9 mouse cellular contexts compared by ENCODE assay signal in genomic region chr3:30514901-30515794, GRCm38 (mm10). TPM values are rescaled to one million over a fixed set of nuclear protein-coding genes. Genes with fewer than 3 reads are reported as not detected.
DNase-seq lines count a peak whose midpoint lies in the region; ATAC-seq and TF ChIP-seq lines count a peak whose summit lies in the region.
"Had no signal": no experiment of that assay in that cellular context is flagged by ENCODE, and none has a peak within 500 bp of the region (broad histone marks: within the 10 kb centered on the region; RNA-seq: fewer than 3 reads in every experiment).

No protein-coding gene starts in this region.

- H3K36me3 ChIP-seq in hindbrain, postnatal 0 days (ENCODE audit: insufficient read depth, low read length), result no peaks in the 10 kb centered on the region
- no peaks in the 10 kb centered on the region for H3K36me3 ChIP-seq in liver, embryonic 12.5 days
- no peaks in the 10 kb centered on the region for H3K36me3 ChIP-seq in midbrain, postnatal 0 days (ENCODE audit: insufficient read depth, low read length)

- H3K27me3 ChIP-seq in hindbrain, postnatal 0 days (ENCODE audit: insufficient read depth, low read length), result peaks cover 54% of the 10 kb centered on the region
- peaks cover 88% of the 10 kb centered on the region for H3K27me3 ChIP-seq in liver, embryonic 12.5 days (replicated peaks)
- peaks cover 32% of the 10 kb centered on the region for H3K27me3 ChIP-seq in midbrain, postnatal 0 days (ENCODE audit: insufficient read depth, low read length)

- 0 out of 2 replicates have a peak, but pooled peaks have one; percentile 33 for ATAC-seq in cerebellum, adult (ENCODE audit: insufficient number of reproducible peaks, low FRiP score, low TSS enrichment)
- ATAC-seq in hindbrain, postnatal 0 days, result peak; percentile 70
- peak; percentile 63 for ATAC-seq in liver, embryonic 12.5 days
- peak; percentile 64 for ATAC-seq in midbrain, postnatal 0 days (ENCODE audit: low FRiP score)

- H3K4me2 ChIP-seq in hindbrain, postnatal 0 days (ENCODE audit: low read depth, low read length), result peak overlapping the region; percentile 54
- peak overlapping the region; percentile 57 for H3K4me2 ChIP-seq in liver, embryonic 12.5 days
- peak overlapping the region; percentile 47 for H3K4me2 ChIP-seq in midbrain, postnatal 0 days (ENCODE audit: low read depth, low read length, poor library complexity, severe bottlenecking)

- no peak overlapping the region for H3K9ac ChIP-seq in hindbrain, postnatal 0 days (replicated peaks; ENCODE audit: low read length)
- H3K9ac ChIP-seq in liver, embryonic 12.5 days, result no peak overlapping the region
- no peak overlapping the region for H3K9ac ChIP-seq in midbrain, postnatal 0 days (replicated peaks; ENCODE audit: low read length, poor library complexity, severe bottlenecking)

- peak; percentile 42 for TF ChIP-seq CTCF in hindbrain, postnatal 0 days (IDR thresholded peaks at IDR 0.05; ENCODE audit: low read depth)
- peak; percentile 61 for TF ChIP-seq CTCF in midbrain, postnatal 0 days (IDR thresholded peaks at IDR 0.05)

- intact Hi-C loops in gastrocnemius, postnatal 36 days (cut with DNase I), result loop anchor here (5.0 kb wide), 1 partner anchor 703 kb away; no protein-coding TSS in a partner anchor

- H3K4me1 ChIP-seq in hindbrain, postnatal 0 days (ENCODE audit: insufficient read depth, low read length), result 0 out of 2 replicates have a peak, but pooled peaks cover 4% of the 10 kb centered on the region
- peaks cover 7% of the 10 kb centered on the region; the same call in 1 of the 2 replicates for H3K4me1 ChIP-seq in liver, embryonic 12.5 days
- no peaks in the 10 kb centered on the region for H3K4me1 ChIP-seq in midbrain, postnatal 0 days (ENCODE audit: insufficient read depth, low read length)

- 1% methylated on average over 62 of the region's 62 CpGs for WGBS in hindbrain, postnatal 0 days
- WGBS in liver, embryonic 12.5 days (ENCODE audit: insufficient replicate concordance), result 1% methylated on average over 53 of the region's 62 CpGs
- 1% methylated on average over 62 of the region's 62 CpGs for WGBS in midbrain, postnatal 0 days

- H3K27ac ChIP-seq in hindbrain, postnatal 0 days, result no peak overlapping the region
- no peak overlapping the region for H3K27ac ChIP-seq in liver, embryonic 12.5 days
- H3K27ac ChIP-seq in midbrain, postnatal 0 days (ENCODE audit: low read depth, low read length), result no peak overlapping the region

- no peaks in the 10 kb centered on the region for H3K9me3 ChIP-seq in hindbrain, postnatal 0 days (ENCODE audit: low read length)
- no peaks in the 10 kb centered on the region for H3K9me3 ChIP-seq in liver, embryonic 12.5 days (replicated peaks)
- no peaks in the 10 kb centered on the region for H3K9me3 ChIP-seq in midbrain, postnatal 0 days (ENCODE audit: low read length)

- DNase-seq in cerebellum, adult 9-10 months, result no peak
- peak; percentile 28 to 34 for DNase-seq in cerebellum, postnatal 36 days
- DNase-seq in gastrocnemius, postnatal 36 days, result peak; percentile 54 to 58
- DNase-seq in hindbrain, postnatal 0 days (ENCODE audit: low spot score), result peak; percentile 50
- DNase-seq in midbrain, postnatal 0 days (ENCODE audit: low spot score), result peak; percentile 19
- peak; percentile 59 to 69 for DNase-seq in urinary bladder, postnatal 4 days (ENCODE audit: low spot score in 2 of 2)

- peak overlapping the region; percentile 30 for H3K4me3 ChIP-seq in hindbrain, postnatal 0 days (ENCODE audit: low read length)
- H3K4me3 ChIP-seq in liver, embryonic 12.5 days, result peak overlapping the region; percentile 35
- H3K4me3 ChIP-seq in midbrain, postnatal 0 days (ENCODE audit: low read depth, low read length), result peak overlapping the region; percentile 18
- H3K4me3 ChIP-seq: erythroblast, embryonic 14.5 days had no signal

RNA-seq across cellular contexts. Expression of gene Mecom, which starts 32.7 kb away (rescaled TPM):
- 1 to 10 TPM; 4.9 to 7.0 TPM for total RNA-seq in gastrocnemius, postnatal 36 days (2021)
- 6.9 and 8.3 TPM in 2 replicates for total RNA-seq in hindbrain, postnatal 0 days (2014; rRNA removed)
- 4.1 and 4.5 TPM in 2 replicates for polyA plus RNA-seq in hindbrain, postnatal 0 days (2015; fragmentation: Nextera tagmentation; extraction: Ambion mirVana)
- 1.8 and 2.3 TPM in 2 replicates for polyA plus RNA-seq in liver, embryonic 12.5 days (2016; fragmentation: Nextera tagmentation; extraction: Ambion mirVana)
- 4.7 and 5.1 TPM in 2 replicates for total RNA-seq in midbrain, postnatal 0 days (2014; rRNA removed)
- 2.0 and 2.6 TPM in 2 replicates for polyA plus RNA-seq in midbrain, postnatal 0 days (2015; fragmentation: Nextera tagmentation; extraction: Ambion mirVana)
